Comparison of ENCODE assay signal across 13 mouse cellular contexts in the genomic region with DNA sequence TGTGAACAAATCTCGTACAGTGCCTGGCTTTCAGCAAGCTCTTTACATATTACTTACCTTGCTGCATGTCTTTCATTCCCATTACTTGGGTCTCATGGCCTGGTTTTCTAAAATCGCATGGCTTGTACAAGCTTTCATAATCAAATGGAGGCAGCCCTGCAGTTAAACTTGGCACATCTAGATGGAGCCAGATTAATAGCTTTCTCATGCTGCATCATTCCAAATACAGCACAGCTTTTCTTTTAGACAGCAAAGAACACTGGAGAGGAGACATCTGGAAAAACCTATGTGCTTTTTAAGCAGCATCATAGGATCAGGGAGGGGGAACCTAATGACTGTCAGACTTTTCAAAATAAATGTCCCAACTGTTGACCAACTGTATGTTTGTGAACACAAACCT. TPM values are rescaled to one million over a fixed set of nuclear protein-coding genes. Genes with fewer than 3 reads are reported as not detected.
DNase-seq lines count a peak whose midpoint lies in the region; ATAC-seq and TF ChIP-seq lines count a peak whose summit lies in the region.
"Had no signal": no experiment of that assay in that cellular context is flagged by ENCODE, and none has a peak within 500 bp of the region (broad histone marks: within the 10 kb centered on the region; RNA-seq: fewer than 3 reads in every experiment).

No protein-coding gene starts in this region.

- intact Hi-C loops in heart, adult 2 months (cut with DNase I): loop anchor here (5.0 kb wide), 2 partner anchors 254 to 359 kb away; a partner anchor contains a TSS
- intact Hi-C loops in left cerebral cortex, postnatal 14 days (cut with DNase I): loop anchor here (10.0 kb wide), 3 partner anchors 62 to 352 kb away; a partner anchor contains a TSS
- intact Hi-C loops in left cerebral cortex, postnatal 36 days (cut with DNase I): no loop called here

- ATAC-seq in heart, embryonic 12.5 days (ENCODE audit: insufficient number of reproducible peaks, low FRiP score): no peak
- ATAC-seq: intestine, embryonic 16.5 days had no signal

- peak; percentile 2 for DNase-seq in adrenal gland, adult 2 months
- DNase-seq in adrenal gland, adult 18-20 months (ENCODE audit: low spot score in 2 of 2): no peak
- no peak for DNase-seq in heart, adult 2 months
- peak; percentile 22 to 57 for DNase-seq in left cerebral cortex, postnatal 14 days (ENCODE audit: low spot score in 2 of 2)
- DNase-seq in left cerebral cortex, postnatal 36 days (ENCODE audit: low spot score in 2 of 2): no peak
- DNase-seq in ZHBTc4 (ENCODE audit: low read depth, low spot score): peak; percentile 0
- DNase-seq in embryo, embryonic 11 days: no peak

- no peak for TF ChIP-seq POLR2A in heart, adult 2 months (IDR thresholded peaks at IDR 0.05; ENCODE audit: insufficient read depth, low read depth, low read length)

- H3K27ac ChIP-seq in heart, adult 2 months: peak overlapping the region; percentile 56
- no peak overlapping the region for H3K27ac ChIP-seq in heart, embryonic 12.5 days (ENCODE audit: poor library complexity, severe bottlenecking)
- H3K27ac ChIP-seq: embryonic facial prominence, embryonic 15.5 days; limb, embryonic 15.5 days; midbrain, embryonic 12.5 days had no signal

- TF ChIP-seq EP300 in heart, adult 2 months (IDR thresholded peaks at IDR 0.05; ENCODE audit: insufficient read depth, low read depth, low read length): no peak

- H3K27me3 ChIP-seq in heart, adult 2 months (ENCODE audit: control insufficient read depth, insufficient read depth, low read length): no peaks in the 10 kb centered on the region
- H3K27me3 ChIP-seq in heart, embryonic 12.5 days (replicated peaks): no peaks in the 10 kb centered on the region
- H3K27me3 ChIP-seq: embryonic facial prominence, embryonic 15.5 days; limb, embryonic 15.5 days; midbrain, embryonic 12.5 days had no signal

- H3K79me2 ChIP-seq in heart, adult 2 months (replicated peaks; ENCODE audit: control insufficient read depth, insufficient read depth, low read length): no peaks in the 10 kb centered on the region

- 49% methylated on average over 2 of the region's 2 CpGs for WGBS in heart, adult 2 months
- 68% methylated on average over 2 of the region's 2 CpGs for WGBS in heart, embryonic 12.5 days

- H3K4me3 ChIP-seq in heart, adult 2 months: no peak overlapping the region
- H3K4me3 ChIP-seq in heart, embryonic 12.5 days: no peak overlapping the region
- H3K4me3 ChIP-seq: embryonic facial prominence, embryonic 15.5 days; limb, embryonic 15.5 days; midbrain, embryonic 12.5 days had no signal

- no peaks in the 10 kb centered on the region for H3K36me3 ChIP-seq in heart, adult 2 months (ENCODE audit: control insufficient read depth, insufficient read depth, low read length)
- no peaks in the 10 kb centered on the region for H3K36me3 ChIP-seq in heart, embryonic 12.5 days
- H3K36me3 ChIP-seq: embryonic facial prominence, embryonic 15.5 days; limb, embryonic 15.5 days; midbrain, embryonic 12.5 days had no signal

- no peaks in the 10 kb centered on the region for H3K9me3 ChIP-seq in heart, embryonic 12.5 days (replicated peaks)
- H3K9me3 ChIP-seq: embryonic facial prominence, embryonic 15.5 days; limb, embryonic 15.5 days; midbrain, embryonic 12.5 days had no signal

- H3K9ac ChIP-seq in heart, adult 2 months (ENCODE audit: low read depth, low read length): no peak overlapping the region
- no peak overlapping the region for H3K9ac ChIP-seq in heart, embryonic 12.5 days
- H3K9ac ChIP-seq: embryonic facial prominence, embryonic 15.5 days; limb, embryonic 15.5 days; midbrain, embryonic 12.5 days had no signal

- H3K4me2 ChIP-seq in heart, embryonic 12.5 days: no peak overlapping the region
- H3K4me2 ChIP-seq: embryonic facial prominence, embryonic 15.5 days; limb, embryonic 15.5 days; midbrain, embryonic 12.5 days had no signal

- H3K4me1 ChIP-seq in heart, adult 2 months (ENCODE audit: control insufficient read depth, insufficient read depth, low read length): peaks cover 3% of the 10 kb centered on the region
- no peaks in the 10 kb centered on the region for H3K4me1 ChIP-seq in heart, embryonic 12.5 days (replicated peaks)
- H3K4me1 ChIP-seq: embryonic facial prominence, embryonic 15.5 days; limb, embryonic 15.5 days; midbrain, embryonic 12.5 days had no signal

- TF ChIP-seq CTCF in heart, adult 2 months (IDR thresholded peaks at IDR 0.05): peak; percentile 74

RNA-seq across cellular contexts. Expression of a gene that starts 16.3 kb away (rescaled TPM):
- total RNA-seq in adrenal gland, adult 2 months (2021): 1 to 10 TPM; 5.0 to 5.9 TPM
- 0.42 and 0.92 TPM in 2 replicates for polyA plus RNA-seq in adrenal gland, adult 2 months (2012; rRNA removed)
- 1 to 10 TPM; 3.8 to 4.5 TPM for total RNA-seq in adrenal gland, adult 18-20 months (2021)
- 1 to 10 TPM; 3.0 to 4.3 TPM for total RNA-seq in heart, adult 2 months (2021)
- 1.1 and 2.3 TPM in 2 replicates for polyA plus RNA-seq in heart, adult 2 months (2012; rRNA removed)
- polyA plus RNA-seq in heart, embryonic 12.5 days (2016; fragmentation: Nextera tagmentation; extraction: Ambion mirVana): 12.0 and 12.5 TPM in 2 replicates
- 10 to 100 TPM; 20.3 to 21.7 TPM for total RNA-seq in left cerebral cortex, postnatal 14 days (2021)
- total RNA-seq in left cerebral cortex, postnatal 36 days (2021): 10 to 100 TPM; 16.4 to 24.3 TPM

RNA-seq across cellular contexts. Expression of a gene that starts 19.1 kb away (rescaled TPM):
- total RNA-seq in adrenal gland, adult 2 months (2021): 1 to 10 TPM in 1 of 2 experiments, not detected in 1; 1.0 TPM
- polyA plus RNA-seq in adrenal gland, adult 2 months (2012; rRNA removed): not detected in 2 replicates
- not detected for total RNA-seq in adrenal gland, adult 18-20 months (2021)
- total RNA-seq in heart, adult 2 months (2021): not detected
- 0.04 TPM in 1 of 2 replicates, not detected in the other for polyA plus RNA-seq in heart, adult 2 months (2012; rRNA removed)
- polyA plus RNA-seq in heart, embryonic 12.5 days (2016; fragmentation: Nextera tagmentation; extraction: Ambion mirVana): not detected in 2 replicates
- total RNA-seq in left cerebral cortex, postnatal 14 days (2021): not detected
- total RNA-seq in left cerebral cortex, postnatal 36 days (2021): not detected
- polyA plus RNA-seq: embryonic facial prominence, embryonic 15.5 days; gonadal fat pad, adult 2 months; limb, embryonic 15.5 days; midbrain, embryonic 12.5 days had no signal

Comparison
In these comparisons a context has a peak if more than half of its experiments do, and no peak if none do; other contexts are left out.
1. DNase-seq: peak in adrenal gland, adult 2 months (single experiment), left cerebral cortex, postnatal 14 days (2 of 2) and ZHBTc4 (single experiment); none in adrenal gland, adult 18-20 months (0 of 2), heart, adult 2 months (0 of 2), left cerebral cortex, postnatal 36 days (0 of 2) and embryo, embryonic 11 days (single experiment).